Comparison of ENCODE assay signal across 8 mouse cellular contexts in genomic region chr11:100618761-100619484, GRCm38 (mm10). TPM values are rescaled to one million over a fixed set of nuclear protein-coding genes. Genes with fewer than 3 reads are reported as not detected.
DNase-seq lines count a peak whose midpoint lies in the region; ATAC-seq and TF ChIP-seq lines count a peak whose summit lies in the region.

Gene Nkiras2 (plus strand): TSS chr11:100619244.

- H3K4me1 ChIP-seq in embryonic facial prominence, embryonic 10.5 days, result peaks cover 33% of the 10 kb centered on the region
- peaks cover 8% of the 10 kb centered on the region for H3K4me1 ChIP-seq in liver, adult 2 months (ENCODE audit: control insufficient read depth, insufficient read depth, low read length)
- 0 out of 2 replicates have a peak, but pooled peaks cover 5% of the 10 kb centered on the region for H3K4me1 ChIP-seq in stomach, postnatal 0 days (replicated peaks; ENCODE audit: control insufficient read depth, insufficient read depth)

- under 1% methylated on average over 36 of the region's 36 CpGs for WGBS in embryonic facial prominence, embryonic 10.5 days
- WGBS in liver, adult 2 months, result under 1% methylated on average over 36 of the region's 36 CpGs
- WGBS in stomach, postnatal 0 days, result under 1% methylated on average over 36 of the region's 36 CpGs

- peak within 1 kb of the TSS; percentile 91 for H3K9ac ChIP-seq in liver, adult 2 months (ENCODE audit: low read depth, low read length)
- peak within 1 kb of the TSS; percentile 94 for H3K9ac ChIP-seq in stomach, postnatal 0 days (ENCODE audit: low read length)

- no peaks in the 10 kb centered on the region for H3K27me3 ChIP-seq in embryonic facial prominence, embryonic 10.5 days (replicated peaks; ENCODE audit: low read depth, poor library complexity, severe bottlenecking)
- no peaks in the 10 kb centered on the region for H3K27me3 ChIP-seq in liver, adult 2 months (ENCODE audit: control insufficient read depth, insufficient read depth, low read length)
- H3K27me3 ChIP-seq in stomach, postnatal 0 days (ENCODE audit: control insufficient read depth, insufficient read depth, low read length), result no peaks in the 10 kb centered on the region

- no peak for TF ChIP-seq CTCF in liver, adult 2 months (IDR thresholded peaks at IDR 0.05; ENCODE audit: low read depth, low read length)
- no peak for TF ChIP-seq CTCF in stomach, postnatal 0 days (IDR thresholded peaks at IDR 0.05; ENCODE audit: low read depth)

- H3K9me3 ChIP-seq in embryonic facial prominence, embryonic 10.5 days, result no peaks in the 10 kb centered on the region
- no peaks in the 10 kb centered on the region for H3K9me3 ChIP-seq in stomach, postnatal 0 days (ENCODE audit: control insufficient read depth, low read length)

- H3K4me3 ChIP-seq in embryonic facial prominence, embryonic 10.5 days, result peak within 1 kb of the TSS; percentile 96
- peak within 1 kb of the TSS; percentile 95 for H3K4me3 ChIP-seq in liver, adult 2 months (ENCODE audit: insufficient read depth, low read depth, low read length)
- peak within 1 kb of the TSS; percentile 96 for H3K4me3 ChIP-seq in stomach, postnatal 0 days (ENCODE audit: low read depth, low read length)

- no peak for TF ChIP-seq POLR2A in liver, adult 2 months (IDR thresholded peaks at IDR 0.05; ENCODE audit: extremely low read depth, insufficient read depth, low read length)

- peak within 1 kb of the TSS; percentile 67 for H3K4me2 ChIP-seq in stomach, postnatal 0 days (replicated peaks; ENCODE audit: low read depth)

- H3K27ac ChIP-seq in embryonic facial prominence, embryonic 10.5 days (replicated peaks), result peak within 1 kb of the TSS; percentile 98
- H3K27ac ChIP-seq in liver, adult 2 months (replicated peaks; ENCODE audit: insufficient read depth, low read depth, low read length), result peak within 1 kb of the TSS; percentile 81
- H3K27ac ChIP-seq in stomach, postnatal 0 days (replicated peaks), result peak within 1 kb of the TSS; percentile 95

- ATAC-seq in stomach, postnatal 0 days (ENCODE audit: low FRiP score, low TSS enrichment), result peak; percentile 68

- peak; percentile 56 to 61 for DNase-seq in right cerebral cortex, adult 2 months (ENCODE audit: low spot score in 2 of 2)
- DNase-seq in right cerebral cortex, adult 18-20 months, result no peak
- peak; percentile 85 for DNase-seq in embryonic facial prominence, embryonic 10.5 days (ENCODE audit: low spot score)
- peak; percentile 58 to 64 for DNase-seq in heart, adult 9 months (ENCODE audit: low spot score in 2 of 2)
- DNase-seq in kidney, adult 9 months, result peak; percentile 52
- peak; percentile 42 for DNase-seq in liver, adult 2 months (ENCODE audit: extremely low read depth, low read depth, low spot score)
- peak; percentile 42 to 46 for DNase-seq in monocyte, adult 2 months (ENCODE audit: low read depth in 1 of 2, low spot score in 2 of 2)
- DNase-seq in stomach, postnatal 0 days (ENCODE audit: low spot score), result peak; percentile 84

- H3K36me3 ChIP-seq in embryonic facial prominence, embryonic 10.5 days (replicated peaks), result peaks cover 12% of the 10 kb centered on the region
- no peaks in the 10 kb centered on the region for H3K36me3 ChIP-seq in liver, adult 2 months (ENCODE audit: control insufficient read depth, insufficient read depth, low read length)
- H3K36me3 ChIP-seq in stomach, postnatal 0 days (ENCODE audit: control insufficient read depth, insufficient read depth, low read length), result no peaks in the 10 kb centered on the region

- peaks cover 21% of the 10 kb centered on the region; the same call in 1 of the 2 replicates for H3K79me2 ChIP-seq in liver, adult 2 months (ENCODE audit: control insufficient read depth, insufficient read depth, low read length)

- TF ChIP-seq EP300 in stomach, postnatal 0 days (optimal IDR thresholded peaks at IDR 0.05), result no peak

RNA-seq across cellular contexts. Expression of gene Nkiras2, which starts in this region (rescaled TPM):
- 77.2 and 81.4 TPM in 2 replicates for polyA plus RNA-seq in embryonic facial prominence, embryonic 10.5 days (2016; fragmentation: Nextera tagmentation; extraction: Ambion mirVana)
- 13.7 and 16.0 TPM in 2 replicates for total RNA-seq in liver, adult 2 months (2014; rRNA removed)
- 32.0 and 33.4 TPM in 2 replicates for polyA plus RNA-seq in liver, adult 2 months (2012; rRNA removed)
- polyA plus RNA-seq in stomach, postnatal 0 days (2015; fragmentation: Nextera tagmentation; extraction: Ambion mirVana), result 59.0 and 63.1 TPM in 2 replicates
